Mouse (Mus musculus) CH12.LX (cell line): ENCODE measurements around the gene 2810004N23Rik.

Experiments
- CTCF ChIP-seq, 2 experiments: IDR thresholded peaks in 1 of 2; conservative IDR thresholded peaks in 1 of 2; 2 replicates each; pipeline ENCODE4 v1.5.1; 2011 to 2012; ENCODE audit warnings: low read depth in 2 of 2, low read length in 2 of 2, improper control_type of control experiment in 1 of 2, inconsistent platforms in 1 of 2, mild to moderate bottlenecking in 1 of 2, moderate library complexity in 1 of 2
- JUND ChIP-seq: conservative IDR thresholded peaks from 2 replicates; pipeline ENCODE4 v1.6.1; 2011; ENCODE audit warnings: low read depth, low read length, improper control_type of control experiment
- KAT2A ChIP-seq: IDR thresholded peaks from 2 replicates; pipeline ENCODE4 v1.6.1; 2012; ENCODE audit warnings: low read length, improper control_type of control experiment, inconsistent platforms; ENCODE audit not compliant: insufficient replicate concordance
- MAFK ChIP-seq: IDR thresholded peaks from 2 replicates; pipeline ENCODE4 v1.6.1; 2011; ENCODE audit warnings: low read length, improper control_type of control experiment; ENCODE audit not compliant: insufficient replicate concordance
- SMC3 ChIP-seq: IDR thresholded peaks from 2 replicates; pipeline ENCODE4 v1.6.1; 2011; ENCODE audit warnings: low read depth, low read length, improper control_type of control experiment
- ZMIZ1 ChIP-seq: IDR thresholded peaks from 2 replicates; pipeline ENCODE4 v1.6.1; 2012; ENCODE audit warnings: low read depth, mild to moderate bottlenecking, inconsistent platforms, low read length, improper control_type of control experiment

DNA sequence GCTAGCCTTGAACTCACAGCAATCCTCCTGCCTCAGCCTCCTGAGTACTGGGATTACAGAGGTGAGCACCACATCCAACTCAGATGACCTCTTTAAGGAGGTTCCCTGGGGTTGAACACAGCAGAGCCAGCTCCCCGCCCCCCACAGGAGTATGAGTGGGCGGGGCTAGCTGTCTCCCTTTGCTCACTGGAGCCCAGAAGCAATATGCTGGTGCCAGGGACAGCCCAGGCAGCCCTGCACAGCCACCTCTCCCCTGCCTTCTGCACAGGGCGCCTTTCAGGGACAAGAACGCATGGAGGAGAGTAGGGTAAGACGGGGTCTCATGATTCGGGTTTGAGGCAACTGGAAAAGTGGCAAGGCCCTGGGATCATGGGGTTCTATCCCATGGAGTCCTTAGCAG lies 31.4 kb downstream of the 2810004N23Rik start:
- TF ChIP-seq KAT2A (no peak), JUND (no peak), CTCF (conservative IDR thresholded peaks at IDR 0.05 in 1 of 2, IDR thresholded peaks at IDR 0.05 in 1 of 2; ENCODE audit: low read depth in 2 of 2, low read length in 2 of 2) (no peak), MAFK (no peak), ZMIZ1 (no peak), SMC3 (no peak)
